Mouse (Mus musculus): ENCODE results near the gene Zscan22. TPM values are rescaled to one million over a fixed set of nuclear protein-coding genes. Genes with fewer than 3 reads are reported as not detected.
"Not testable (repeated sequence)": the region's sequence is repeated elsewhere in the genome, so short reads cannot be mapped to it uniquely, and the experiment has no call there.

Gene Zscan22
- total RNA-seq, 2 experiments from 2014 or later, result 11.3 to 12.4 TPM

DNA sequence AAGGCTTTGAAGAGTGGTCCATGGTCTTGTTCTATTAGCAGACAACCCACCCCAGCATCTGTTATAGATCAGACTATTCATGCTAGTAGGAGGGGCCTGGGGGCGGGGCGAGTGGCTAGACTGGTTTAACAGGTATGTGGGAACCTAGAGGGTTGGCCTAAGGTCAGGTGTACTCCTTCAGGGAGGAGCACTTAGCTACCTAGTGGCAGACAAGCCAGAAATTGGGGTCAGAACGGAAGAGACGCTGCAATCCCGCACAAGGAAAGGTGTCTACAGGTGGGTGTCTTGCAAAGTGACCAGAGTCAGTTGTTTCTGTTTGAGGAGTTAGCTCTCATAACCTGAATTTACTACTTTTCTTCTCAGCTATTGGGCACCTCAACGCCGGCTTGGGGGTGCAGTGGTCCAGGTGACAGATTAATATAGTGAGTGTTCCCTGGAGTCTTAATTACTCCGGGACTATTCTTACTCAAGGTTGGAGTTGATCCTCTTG lies 29.6 kb downstream of the Zscan22 start, which contains the start of gene Rnf225:
Gene Rnf225 (plus strand): TSS at position 226 of the 490 bp plus-strand sequence.
- DNase-seq (ENCODE audit: low spot score in 2 of 2), result no peak

DNA sequence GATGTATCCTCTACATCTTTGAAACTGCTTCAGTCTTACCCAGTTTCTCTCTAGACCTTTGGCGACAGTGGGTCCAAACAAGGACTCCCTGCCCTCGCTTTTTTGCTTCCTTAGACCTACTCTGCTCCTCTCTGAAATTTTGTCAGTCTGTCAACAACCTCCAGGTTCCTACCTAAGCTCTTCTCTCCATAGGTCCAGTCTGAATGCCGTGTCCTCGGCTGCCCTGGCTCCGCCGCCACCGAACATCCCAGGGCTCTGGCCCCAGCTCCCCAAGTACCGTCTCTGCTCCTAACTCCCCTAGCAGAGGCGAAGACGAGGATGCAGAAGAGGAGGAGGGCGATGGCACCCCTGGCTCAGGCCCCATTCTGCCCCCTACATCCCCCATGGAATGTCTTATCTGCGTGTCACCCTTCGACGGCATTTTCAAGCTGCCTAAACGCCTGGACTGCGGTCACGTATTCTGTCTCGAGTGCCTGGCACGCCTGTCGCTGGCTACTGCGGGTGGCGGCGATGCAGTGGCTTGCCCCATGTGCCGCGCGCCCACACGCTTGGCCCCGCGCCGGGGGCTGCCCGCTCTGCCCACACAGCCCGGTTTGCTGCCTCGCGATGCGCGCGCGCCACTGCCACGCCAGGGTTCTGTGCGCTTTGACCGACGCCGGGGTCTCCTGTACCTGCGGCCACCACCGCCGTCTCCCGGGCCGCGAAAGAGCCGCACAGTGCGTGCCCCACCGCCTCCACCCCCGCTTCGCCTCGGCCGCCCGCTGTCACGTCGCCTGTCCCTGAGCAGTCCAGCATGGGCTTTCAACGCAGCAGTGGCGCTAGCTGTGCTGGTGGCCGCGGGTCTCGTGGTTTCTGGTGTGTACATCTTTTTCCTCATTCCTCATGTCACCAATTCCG lies 30.3 kb downstream of the Zscan22 start:
- DNase-seq (ENCODE audit: low spot score in 2 of 2), result no peak

DNA sequence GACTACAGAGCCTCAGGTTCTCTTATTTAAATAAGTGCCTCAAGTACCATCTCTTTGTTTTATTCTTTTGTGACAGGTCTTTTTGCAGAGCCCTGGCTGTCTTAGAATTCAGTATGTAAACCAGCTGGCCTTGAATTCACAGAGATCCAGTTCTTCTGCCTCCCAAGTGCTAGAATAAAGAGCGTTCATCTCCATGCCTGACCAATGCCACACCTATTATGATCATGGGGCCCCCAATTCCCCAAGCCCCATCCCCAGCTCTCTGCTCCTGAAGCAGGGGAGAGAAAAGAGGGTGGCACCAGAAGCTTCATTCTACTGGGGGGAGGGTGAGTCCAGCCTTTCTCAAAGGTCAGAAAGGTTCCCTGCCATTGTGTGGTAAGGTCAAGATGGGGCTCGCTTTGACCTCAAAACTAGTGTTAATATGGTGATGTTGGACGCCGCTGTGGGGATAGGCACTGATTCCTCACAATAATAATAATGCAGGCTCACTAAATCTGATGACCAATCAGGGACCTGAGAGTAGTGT lies 36.1 kb downstream of the Zscan22 start:
- DNase-seq (ENCODE audit: low spot score in 2 of 2), result no peak

DNA sequence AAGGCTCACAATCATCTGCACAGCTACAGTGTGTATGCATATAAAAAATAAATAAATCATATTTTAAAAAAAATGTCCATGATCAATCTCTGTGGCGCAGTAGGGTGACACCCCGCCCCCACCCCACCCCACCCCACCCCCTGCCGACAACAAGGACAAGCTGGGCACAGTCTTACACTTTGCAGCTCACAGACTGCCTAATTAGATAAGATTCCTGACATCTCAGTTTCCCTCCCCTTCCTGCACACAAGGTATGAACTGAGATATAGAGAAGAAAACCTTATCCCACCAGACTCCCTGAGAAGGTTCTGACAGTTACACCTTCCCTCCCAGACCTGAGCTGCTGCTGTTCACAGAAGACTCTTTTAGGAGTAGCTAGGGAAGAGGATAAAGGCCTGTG lies 37.2 kb downstream of the Zscan22 start:
- DNase-seq (ENCODE audit: low spot score in 2 of 2), result no peak

DNA sequence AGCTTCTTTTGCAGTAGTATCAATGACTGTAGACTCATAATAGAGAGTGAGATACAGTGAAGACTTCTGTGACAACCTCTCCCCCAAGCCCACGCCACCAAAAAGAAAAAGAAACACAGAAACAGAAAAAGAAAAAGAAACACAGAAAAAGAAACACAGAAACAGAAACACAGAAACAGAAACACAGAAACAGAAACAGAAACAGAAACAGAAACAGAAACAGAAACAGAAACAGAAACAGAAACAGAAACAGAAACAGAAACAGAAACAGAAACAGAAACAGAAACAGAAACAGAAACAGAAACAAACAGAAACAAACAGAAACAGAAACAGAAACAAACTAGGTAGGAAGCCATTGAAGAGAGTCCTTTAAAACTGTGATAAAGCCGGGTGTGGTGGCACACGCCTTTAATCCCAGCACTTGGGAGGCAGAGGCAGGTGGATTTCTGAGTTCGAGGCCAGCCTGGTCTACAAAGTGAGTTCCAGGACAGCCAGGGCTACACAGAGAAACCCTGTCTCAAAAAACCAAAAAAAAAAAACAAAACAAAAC lies 39.7 kb downstream of the Zscan22 start:
- DNase-seq (ENCODE audit: low spot score in 2 of 2), result not testable (repeated sequence)

DNA sequence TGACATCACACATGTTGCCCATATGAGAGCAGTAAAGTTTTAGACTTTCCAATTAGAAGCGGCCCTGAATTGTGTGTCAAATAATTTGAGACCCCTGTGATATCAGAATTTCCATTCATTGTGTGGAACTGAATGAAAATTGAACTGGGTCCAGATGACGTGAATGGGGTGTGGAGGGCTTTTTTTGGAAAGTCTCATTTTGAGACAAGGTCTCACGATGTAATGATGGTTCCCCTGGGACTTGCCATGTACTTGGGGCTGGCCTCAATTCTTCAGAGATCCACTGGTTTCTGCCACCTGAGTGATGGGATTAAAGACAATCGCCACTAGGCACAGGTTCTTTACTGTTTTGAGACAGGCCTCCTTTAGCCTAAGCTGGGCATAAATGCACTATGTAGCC lies 43.0 kb downstream of the Zscan22 start:
- no peak for DNase-seq (ENCODE audit: low spot score in 2 of 2)

DNA sequence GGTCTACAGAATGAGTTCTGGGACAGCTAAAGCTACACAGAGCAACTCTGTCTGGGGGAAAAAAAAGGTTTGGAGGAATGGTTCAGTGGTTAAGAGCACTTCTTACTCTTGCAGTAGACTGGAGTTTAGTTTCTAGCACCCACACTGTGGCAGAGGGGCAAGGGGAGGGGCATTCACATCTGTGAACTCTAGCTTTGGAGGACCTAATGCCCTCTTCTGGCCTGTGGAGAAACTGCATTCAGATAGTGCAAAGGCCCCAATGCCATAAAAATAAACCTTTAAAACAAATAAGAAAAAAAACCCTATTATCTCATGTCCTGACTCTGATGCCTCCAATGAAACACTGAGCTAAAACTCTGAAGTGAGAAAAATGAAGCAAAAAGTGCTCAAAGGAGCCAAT lies 45.9 kb downstream of the Zscan22 start:
- DNase-seq (ENCODE audit: low spot score in 2 of 2), result no peak

DNA sequence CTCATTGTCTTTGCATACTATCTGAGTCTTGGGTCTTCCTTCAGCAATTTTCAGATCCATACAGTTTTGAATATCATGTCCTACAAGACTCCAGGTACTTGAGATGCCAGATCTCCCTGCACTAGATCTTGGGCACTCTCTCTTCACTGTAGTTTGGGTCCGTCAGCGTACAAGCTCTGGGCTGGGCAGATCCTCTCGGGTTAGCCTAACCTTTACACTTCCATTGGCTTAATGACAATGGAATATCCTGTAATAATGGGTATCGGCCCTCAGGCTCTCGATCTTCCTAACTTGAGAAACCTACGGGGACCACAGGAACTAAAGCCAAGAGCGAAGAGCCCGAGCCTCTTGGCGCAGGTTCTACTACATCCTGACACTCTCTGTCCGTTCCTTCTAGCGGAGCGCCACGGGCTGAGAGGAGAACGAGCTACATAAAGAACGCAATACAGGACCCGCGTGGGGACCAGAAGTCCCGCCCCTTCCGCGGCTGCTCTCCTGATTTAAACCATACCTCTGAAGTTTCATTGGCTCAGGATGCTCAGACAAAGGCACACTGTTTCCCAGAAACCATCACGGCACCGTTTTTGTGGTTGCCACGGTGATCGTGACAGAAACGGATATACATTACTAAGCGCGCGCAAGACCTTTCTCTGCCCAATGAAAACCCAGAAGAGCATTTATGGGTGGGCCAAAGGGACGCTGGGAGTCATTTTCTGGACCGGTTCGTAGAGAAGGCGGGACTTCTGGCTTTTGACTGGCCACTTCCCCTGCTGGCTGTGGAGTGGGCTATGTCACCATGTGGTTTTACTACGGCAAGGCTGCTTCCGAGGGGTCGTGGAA lies 51.6 kb downstream of the Zscan22 start:
- DNase-seq (ENCODE audit: low spot score in 2 of 2), result peak; percentile 54 to 85

DNA sequence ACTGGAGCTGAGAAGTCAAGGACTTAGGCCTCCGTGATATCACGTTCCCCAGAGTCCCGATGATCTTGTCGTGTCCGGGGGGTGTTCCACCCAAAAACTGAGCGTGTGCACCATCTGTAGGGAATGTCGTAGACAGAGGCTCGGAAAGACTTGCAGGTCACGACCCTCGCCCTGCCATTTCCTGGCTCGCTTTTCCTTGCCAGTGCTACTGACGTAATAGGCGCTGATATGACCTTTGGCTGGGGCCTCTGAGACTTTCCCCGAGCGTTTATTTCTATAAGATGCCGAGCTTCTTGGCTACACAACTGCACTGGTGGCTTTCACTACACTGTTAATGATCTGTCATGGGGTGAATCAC lies 52.2 kb downstream of the Zscan22 start:
- no peak for DNase-seq (ENCODE audit: low spot score in 2 of 2)

DNA sequence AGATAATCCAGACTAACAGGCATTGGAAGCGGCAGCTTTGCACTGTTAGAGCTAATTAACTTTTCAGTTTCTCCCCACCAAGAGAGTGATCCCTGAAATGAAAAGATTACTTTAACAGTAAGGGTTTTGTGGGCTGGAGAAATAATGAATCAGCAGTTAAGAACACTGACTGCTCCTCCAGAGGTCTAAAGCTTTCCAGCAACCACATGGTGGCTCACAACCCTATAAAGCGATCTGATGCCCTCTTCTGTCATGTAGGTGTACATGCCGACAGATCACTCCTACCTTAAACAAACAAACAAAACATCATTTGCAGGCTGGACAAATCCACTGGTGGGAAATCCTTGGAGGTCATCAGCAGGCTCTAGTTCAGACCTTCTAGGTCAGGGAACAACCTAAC lies 57.3 kb downstream of the Zscan22 start:
- no peak for DNase-seq (ENCODE audit: low spot score in 2 of 2)

DNA sequence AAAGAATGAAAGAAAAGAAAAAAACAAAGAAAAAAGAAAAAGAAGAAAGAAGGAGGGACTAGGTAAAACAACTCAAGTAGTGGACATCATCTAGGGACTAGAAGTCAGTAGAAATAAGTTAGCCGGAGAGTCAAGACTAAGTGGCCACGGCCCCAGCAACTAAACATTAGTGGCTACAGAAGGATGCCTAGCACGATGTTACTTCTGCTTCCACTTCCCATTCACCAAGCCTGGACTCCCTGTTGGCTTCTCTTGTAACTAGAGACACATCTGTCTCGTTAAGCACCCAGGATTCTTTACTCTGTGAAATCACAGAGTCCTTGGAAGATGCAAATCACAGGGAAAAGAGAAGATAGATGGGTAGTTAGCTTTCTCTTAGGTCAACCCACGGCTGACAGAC lies 59.9 kb downstream of the Zscan22 start:
- DNase-seq (ENCODE audit: low spot score in 2 of 2), result no peak

Other genes with a start within 250 kb of the Zscan22 start
- gene Vmn2r55, start 212.8 kb upstream of the Zscan22 start, total RNA-seq (2021), result not detected
- gene Vmn2r56, start 162.8 kb upstream of the Zscan22 start, total RNA-seq (2021), result not detected
- 1 to 10 TPM; 8.0 to 8.2 TPM for gene Zscan18, start 94.2 kb upstream of the Zscan22 start, total RNA-seq (2021)
- gene Zfp329, start 79.0 kb upstream of the Zscan22 start, total RNA-seq (2021), result 10 to 100 TPM; 16.0 to 16.4 TPM
- gene Zfp110, start 63.1 kb upstream of the Zscan22 start, total RNA-seq (2021), result 10 to 100 TPM; 34.2 to 35.4 TPM
- gene Zfp128, start 16.6 kb upstream of the Zscan22 start, total RNA-seq (2021), result 1 to 10 TPM; 5.3 to 5.7 TPM
- gene Rps5, start 24.5 kb downstream of the Zscan22 start, total RNA-seq (2021), result 1,000 to 10,000 TPM; 1,322 to 1,347 TPM
- under 1 TPM; 0.59 to 0.64 TPM for gene Rnf225, start 29.6 kb downstream of the Zscan22 start, total RNA-seq (2021)
- 10 to 100 TPM; 12.7 to 13.5 TPM for gene Zfp324, start 68.0 kb downstream of the Zscan22 start, total RNA-seq (2021)
- gene Zfp446, start 80.0 kb downstream of the Zscan22 start, total RNA-seq (2021), result 10 to 100 TPM in 1 of 2 experiments, 1 to 10 TPM in 1; 9.2 to 11.3 TPM
- gene Slc27a5, start 100.4 kb downstream of the Zscan22 start, total RNA-seq (2021), result 10 to 100 TPM in 1 of 2 experiments, under 1 TPM in 1; 0.70 to 16.3 TPM
- 100 to 1,000 TPM; 392 to 400 TPM for gene Trim28, start 101.3 kb downstream of the Zscan22 start, total RNA-seq (2021)
- 10 to 100 TPM; 18.4 to 18.5 TPM for gene Zbtb45, start 112.2 kb downstream of the Zscan22 start, total RNA-seq (2021)
- 100 to 1,000 TPM; 181 to 189 TPM for gene Chmp2a, start 137.0 kb downstream of the Zscan22 start, total RNA-seq (2021)
- gene Ube2m, start 140.5 kb downstream of the Zscan22 start, total RNA-seq (2021), result 100 to 1,000 TPM; 168 to 181 TPM
- 1 to 10 TPM; 5.5 to 6.0 TPM for gene Mzf1, start 156.9 kb downstream of the Zscan22 start, total RNA-seq (2021)
- gene Vmn1r85, start 197.4 kb downstream of the Zscan22 start, total RNA-seq (2021), result not detected
- not detected for gene Vmn1r86, start 222.1 kb downstream of the Zscan22 start, total RNA-seq (2021)
- not detected for gene Vmn1r87, start 242.3 kb downstream of the Zscan22 start, total RNA-seq (2021)

All from adrenal gland, postnatal 4 days (tissue).